Mouse (Mus musculus) megakaryocyte, embryonic 14.5 days (primary cell): ENCODE results near the gene Chchd1. TPM values are rescaled to one million over a fixed set of nuclear protein-coding genes. Genes with fewer than 3 reads are reported as not detected.
A peak's percentile ranks its signal among the peaks of the same experiment; 100 is the strongest.

Experiments
- H3K27me3 ChIP-seq: replicated peaks from 2 replicates; pipeline ENCODE3; 2012; ENCODE audit warnings: inconsistent platforms
- H3K36me3 ChIP-seq: replicated peaks from 2 replicates; pipeline ENCODE3; 2012; ENCODE audit warnings: low read length, inconsistent platforms, mixed read lengths
- H3K4me1 ChIP-seq: 2 replicates; pipeline ENCODE4 v1.6.1; 2012; ENCODE audit warnings: inconsistent platforms
- H3K4me3 ChIP-seq: replicated peaks from 2 replicates; pipeline ENCODE3; 2012; ENCODE audit warnings: moderate library complexity, mild to moderate bottlenecking, inconsistent platforms
- H3K9me3 ChIP-seq: 2 replicates; pipeline ENCODE4 v1.6.1; 2012; ENCODE audit warnings: inconsistent platforms
- FLI1 ChIP-seq: IDR thresholded peaks from 2 replicates; pipeline ENCODE4 v1.6.1; 2012; ENCODE audit warnings: low read length, inconsistent platforms, mixed read lengths
- GATA1 ChIP-seq: IDR thresholded peaks from 3 replicates; pipeline ENCODE4 v1.6.1; 2012; ENCODE audit warnings: mixed read lengths, low read length, inconsistent platforms, borderline replicate concordance
- polyA plus RNA-seq: library from polyadenylated mRNA; stranded (reverse); fragments of >175 nt; gene quantifications from 2 replicates; pipeline ENCODE4 v1.2.3, GENCODE M21; 2012; ENCODE audit warnings: low replicate concordance; ENCODE audit not compliant: insufficient read depth

The Chchd1 gene
- polyA plus RNA-seq, 1 experiment, result 7.2 TPM

DNA sequence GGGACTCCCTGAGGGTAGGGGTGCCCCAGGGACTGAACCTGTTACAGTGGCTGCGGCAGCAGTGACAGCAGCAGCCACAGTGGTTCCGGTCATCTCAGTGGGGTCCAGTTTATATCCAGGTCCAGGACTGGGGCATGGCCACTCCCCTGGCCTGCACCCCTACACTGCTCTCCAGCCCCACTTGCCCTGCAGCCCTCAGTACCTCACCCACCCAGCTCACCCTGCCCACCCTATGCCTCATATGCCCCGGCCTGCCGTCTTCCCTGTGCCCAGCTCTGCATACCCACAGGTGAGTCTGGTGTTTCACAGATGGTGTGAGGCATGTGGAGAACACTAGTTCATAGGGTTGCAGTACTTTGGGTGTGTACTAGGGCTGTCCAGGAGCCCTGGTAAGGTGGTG lies 18.6 kb downstream of the Chchd1 start:
- Histone ChIP-seq H3K4me1 (peaks cover 28% of the 10 kb centered on the region), H3K4me3 (no peak overlapping the region), H3K36me3 (peaks cover 99% of the 10 kb centered on the region), H3K27me3 (no peaks in the 10 kb centered on the region), H3K9me3 (no peaks in the 10 kb centered on the region)
- no peak for TF ChIP-seq FLI1
- no peak for TF ChIP-seq GATA1

DNA sequence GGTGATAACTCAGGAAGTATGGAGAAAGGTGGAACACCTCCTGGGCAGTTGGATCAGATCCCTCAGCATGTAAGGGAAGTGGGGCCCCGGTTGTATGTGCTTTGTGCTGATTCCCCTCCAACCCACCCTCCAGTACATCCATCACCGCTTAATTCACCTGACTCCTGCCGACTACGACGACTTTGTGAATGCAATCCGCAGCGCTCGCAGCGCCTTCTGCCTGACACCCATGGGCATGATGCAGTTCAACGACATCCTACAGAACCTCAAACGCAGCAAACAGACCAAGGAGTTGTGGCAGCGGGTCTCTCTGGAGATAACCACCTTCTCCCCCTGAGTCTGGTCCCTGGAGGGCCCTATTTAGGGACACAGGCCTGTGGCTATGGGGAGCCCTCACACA lies 20.2 kb downstream of the Chchd1 start:
- Histone ChIP-seq H3K27me3 (no peaks in the 10 kb centered on the region), H3K4me3 (no peak overlapping the region), H3K4me1 (peaks cover 28% of the 10 kb centered on the region), H3K9me3 (no peaks in the 10 kb centered on the region), H3K36me3 (peaks cover 97% of the 10 kb centered on the region)
- TF ChIP-seq GATA1 (no peak), FLI1 (no peak)

DNA sequence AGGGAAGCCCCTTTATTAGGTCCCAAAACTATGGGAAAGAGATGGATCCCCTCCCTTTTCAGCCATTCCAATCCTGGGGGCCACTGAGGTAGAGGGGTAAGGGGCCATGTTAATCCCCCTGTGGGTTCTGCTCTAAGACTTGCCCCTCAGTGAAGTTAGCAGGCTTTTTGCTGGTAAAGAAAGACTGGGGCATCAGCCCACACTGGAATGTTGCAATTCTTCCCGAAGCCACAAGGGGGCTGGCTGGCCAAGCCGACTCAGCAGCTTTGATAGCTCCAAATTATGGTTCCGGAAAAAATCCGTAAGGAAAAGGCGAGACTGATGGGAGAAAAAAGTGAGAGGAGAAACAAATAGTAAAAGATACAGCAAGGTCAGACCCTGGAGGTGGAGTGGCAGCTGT lies 21.2 kb downstream of the Chchd1 start:
- TF ChIP-seq FLI1 (no peak), GATA1 (no peak)
- Histone ChIP-seq H3K4me1 (peaks cover 28% of the 10 kb centered on the region), H3K36me3 (peaks cover 97% of the 10 kb centered on the region), H3K4me3 (no peak overlapping the region), H3K9me3 (no peaks in the 10 kb centered on the region), H3K27me3 (no peaks in the 10 kb centered on the region)

DNA sequence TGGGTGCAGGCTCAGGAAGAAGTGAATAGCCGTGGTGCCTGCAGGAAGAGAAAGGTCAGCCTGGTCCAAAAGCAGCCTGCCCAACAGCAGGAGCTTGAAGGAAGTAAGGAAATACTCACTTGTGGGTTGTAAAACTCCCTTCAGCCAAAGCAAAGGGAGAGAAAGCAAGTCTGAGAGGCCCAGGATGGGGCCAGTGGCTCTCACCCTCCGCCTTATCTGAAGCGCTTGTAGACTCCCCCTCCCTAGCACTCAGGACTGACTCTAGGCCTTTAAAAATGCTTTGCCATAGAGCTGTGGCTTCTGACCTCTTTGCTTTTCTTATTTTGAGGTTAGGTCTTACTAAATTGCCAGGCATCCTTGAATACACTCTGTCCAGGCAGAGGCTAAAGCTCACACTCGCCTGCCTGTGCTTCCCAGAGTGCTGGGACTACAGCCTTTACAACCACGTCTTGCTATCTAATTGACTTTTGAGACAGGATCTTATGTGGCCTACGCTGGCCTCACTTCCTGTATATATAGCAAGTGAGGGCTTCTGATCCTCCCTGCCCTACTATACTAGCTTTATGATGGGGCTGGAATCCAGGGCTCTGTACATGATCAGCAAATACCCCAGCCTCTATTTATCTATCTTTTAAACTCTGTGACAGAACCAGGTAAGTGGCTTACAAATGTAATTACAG lies 23.0 kb downstream of the Chchd1 start:
- no peaks in the 10 kb centered on the region for H3K9me3 ChIP-seq
- TF ChIP-seq FLI1 (no peak), GATA1 (no peak)
- peaks cover 97% of the 10 kb centered on the region for H3K36me3 ChIP-seq
- H3K4me3 ChIP-seq, result peak overlapping the region; percentile 40
- no peaks in the 10 kb centered on the region for H3K27me3 ChIP-seq
- H3K4me1 ChIP-seq, result peaks cover 36% of the 10 kb centered on the region

DNA sequence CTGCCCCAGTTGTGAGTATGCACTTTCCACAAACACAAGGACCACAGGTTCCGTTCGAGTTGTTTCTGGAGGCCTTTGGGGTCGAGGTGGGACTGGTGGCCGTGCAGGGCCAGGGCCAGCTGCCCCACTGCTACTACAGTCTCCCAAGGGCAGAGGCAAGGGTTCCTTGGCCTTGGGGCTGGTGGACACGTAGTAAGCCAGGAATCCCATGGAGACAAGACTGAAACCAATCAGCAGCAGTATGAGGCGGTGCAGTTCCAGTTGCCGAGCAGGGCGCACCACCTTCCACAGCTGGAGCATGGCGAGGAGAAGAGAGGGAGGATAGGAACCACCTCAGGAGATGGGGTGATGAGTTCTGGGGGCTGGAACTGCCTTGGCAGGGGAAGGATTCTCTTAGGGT lies 27.1 kb downstream of the Chchd1 start:
- Histone ChIP-seq H3K4me3 (no peak overlapping the region), H3K36me3 (peaks cover 76% of the 10 kb centered on the region), H3K27me3 (no peaks in the 10 kb centered on the region), H3K4me1 (peaks cover 46% of the 10 kb centered on the region), H3K9me3 (no peaks in the 10 kb centered on the region)
- TF ChIP-seq GATA1 (no peak), FLI1 (no peak)

DNA sequence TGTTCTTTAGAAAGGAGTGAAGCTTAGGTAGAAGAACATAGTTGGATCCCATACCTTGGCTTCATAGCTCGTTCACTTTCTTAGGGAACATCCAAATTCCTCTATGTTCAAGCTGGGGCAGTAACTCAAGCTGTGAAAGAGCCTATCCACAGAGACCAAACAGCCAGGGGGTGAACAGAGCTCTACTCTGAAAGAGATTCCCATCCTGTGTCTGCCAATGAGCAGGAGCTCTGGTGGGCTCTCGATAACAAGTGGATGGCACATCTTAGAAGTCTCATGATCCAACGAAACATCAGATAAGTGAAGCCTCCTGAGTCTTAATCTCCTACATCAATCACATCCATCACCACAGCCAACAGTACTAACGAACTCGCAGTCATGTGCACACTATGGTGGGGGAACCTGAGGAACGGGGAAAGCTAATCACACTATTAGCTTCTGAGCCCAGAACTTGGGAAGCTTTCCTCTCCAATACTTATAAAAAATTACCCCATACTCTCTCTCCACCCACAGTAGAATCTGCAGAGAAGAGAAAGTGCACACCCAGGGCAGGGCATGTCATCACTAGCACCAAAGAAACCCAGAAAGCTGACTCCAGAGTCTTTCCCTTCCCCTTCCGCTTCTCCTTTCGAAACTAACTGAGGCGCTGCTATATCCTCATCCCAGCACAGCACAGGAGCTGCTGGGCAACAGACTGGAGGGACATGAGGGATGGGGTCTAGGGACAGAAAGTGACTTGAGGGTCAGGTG lies 28.2 kb downstream of the Chchd1 start:
- H3K4me3 ChIP-seq, result no peak overlapping the region
- no peaks in the 10 kb centered on the region for H3K9me3 ChIP-seq
- H3K36me3 ChIP-seq, result peaks cover 74% of the 10 kb centered on the region
- no peaks in the 10 kb centered on the region for H3K27me3 ChIP-seq
- peaks cover 46% of the 10 kb centered on the region for H3K4me1 ChIP-seq
- TF ChIP-seq GATA1, result no peak
- TF ChIP-seq FLI1, result no peak

DNA sequence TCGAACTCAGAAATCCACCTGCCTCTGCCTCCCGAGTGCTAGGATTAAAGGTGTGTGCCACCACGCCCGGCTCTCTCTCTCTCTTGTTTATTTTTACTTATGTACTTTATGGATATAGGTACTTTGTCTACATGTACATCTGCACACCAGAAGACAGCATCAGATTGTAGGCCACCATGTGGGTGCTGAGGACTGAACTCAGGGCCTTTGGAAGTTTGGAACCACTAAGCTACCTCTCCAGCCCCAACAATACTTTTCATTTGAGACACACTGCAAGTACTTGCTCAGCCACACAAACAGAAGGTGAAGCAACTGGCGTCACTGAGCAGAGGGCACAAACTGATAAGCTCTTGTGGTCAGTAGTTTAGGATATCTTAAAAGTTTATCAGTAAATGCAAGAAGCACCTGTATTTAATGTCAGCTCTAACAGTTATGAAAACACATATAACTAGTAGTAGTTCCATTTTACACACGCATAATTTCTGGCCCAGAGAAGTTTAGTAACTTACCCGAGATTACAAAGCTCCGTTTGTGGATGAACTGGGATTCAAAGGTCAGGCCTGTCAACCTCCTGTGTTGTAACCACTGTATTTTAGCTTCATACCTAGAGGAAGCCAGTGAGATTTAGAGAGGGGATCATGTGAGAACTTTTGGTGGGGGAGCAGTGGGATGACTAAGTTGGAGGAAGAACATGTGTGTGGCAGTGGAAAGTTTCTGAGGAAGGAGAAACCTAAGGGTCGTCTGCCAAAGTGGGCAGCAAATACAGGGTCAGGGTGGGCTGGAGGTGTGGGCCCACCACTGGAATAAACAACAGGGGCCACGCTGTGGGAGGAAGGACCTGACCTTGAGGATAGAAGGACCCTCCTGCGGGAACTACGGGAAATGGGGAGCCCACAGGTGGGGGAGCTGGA lies 30.5 kb downstream of the Chchd1 start:
- H3K36me3 ChIP-seq, result peaks cover 76% of the 10 kb centered on the region
- peaks cover 52% of the 10 kb centered on the region for H3K4me1 ChIP-seq

DNA sequence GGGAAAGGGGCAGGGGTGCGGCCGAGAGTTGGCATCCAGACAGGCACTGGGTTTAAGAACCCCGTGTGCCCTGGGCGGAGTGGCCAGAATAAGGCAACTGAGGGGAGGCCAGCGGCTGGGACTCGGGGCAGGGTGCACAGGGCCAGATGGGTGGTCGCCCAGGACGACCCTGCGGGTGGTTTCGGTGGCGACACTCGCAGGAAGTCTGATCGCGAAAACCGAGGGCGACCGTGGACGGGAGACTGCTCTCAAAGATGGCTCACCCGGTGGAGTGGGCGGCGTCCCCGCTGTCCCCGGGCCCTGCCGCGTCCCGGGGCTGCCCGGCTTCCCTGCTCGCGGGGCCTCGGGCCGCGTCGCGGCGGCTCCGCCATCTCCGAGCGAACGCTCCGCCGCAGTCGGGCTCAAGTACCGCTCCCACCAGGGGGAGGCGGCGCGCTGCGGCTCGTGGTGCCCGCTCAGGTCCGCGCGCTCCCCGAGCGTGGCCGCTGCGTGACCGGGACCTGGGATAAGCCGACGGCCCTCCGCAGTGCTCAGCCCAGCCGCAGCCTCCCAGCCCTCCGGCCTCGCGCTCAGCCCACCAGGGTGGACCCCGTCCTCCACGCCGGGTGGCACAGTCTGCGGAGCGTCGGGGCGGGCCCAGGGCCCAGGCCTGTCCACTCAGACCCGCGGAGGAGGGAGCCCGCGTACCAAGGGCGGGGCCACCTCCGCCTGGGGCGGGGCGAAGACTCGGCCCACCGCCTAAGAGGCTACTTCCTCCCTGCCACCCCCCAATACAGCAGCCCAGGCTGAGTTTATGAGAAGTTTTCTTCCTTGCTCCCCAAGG lies 31.4 kb downstream of the Chchd1 start, which contains the start of gene Ndst2:
Ndst2 (minus strand) TSS at position 611 of the 823 bp plus-strand sequence.
- peaks cover 76% of the 10 kb centered on the region for H3K36me3 ChIP-seq
- TF ChIP-seq FLI1, result no peak
- TF ChIP-seq GATA1, result no peak
- H3K9me3 ChIP-seq, result no peaks in the 10 kb centered on the region
- H3K27me3 ChIP-seq, result no peaks in the 10 kb centered on the region
- peak within 1 kb of the TSS; percentile 98 for H3K4me3 ChIP-seq
- peaks cover 52% of the 10 kb centered on the region for H3K4me1 ChIP-seq

More for the DNA sequence above, 30.5 kb downstream of the Chchd1 start:
- Histone ChIP-seq H3K4me3 (peak overlapping the region; percentile 98), H3K27me3 (no peaks in the 10 kb centered on the region), H3K9me3 (no peaks in the 10 kb centered on the region)
- no peak for TF ChIP-seq FLI1
- TF ChIP-seq GATA1, result no peak; the same call in 2 of the 3 replicates

DNA sequence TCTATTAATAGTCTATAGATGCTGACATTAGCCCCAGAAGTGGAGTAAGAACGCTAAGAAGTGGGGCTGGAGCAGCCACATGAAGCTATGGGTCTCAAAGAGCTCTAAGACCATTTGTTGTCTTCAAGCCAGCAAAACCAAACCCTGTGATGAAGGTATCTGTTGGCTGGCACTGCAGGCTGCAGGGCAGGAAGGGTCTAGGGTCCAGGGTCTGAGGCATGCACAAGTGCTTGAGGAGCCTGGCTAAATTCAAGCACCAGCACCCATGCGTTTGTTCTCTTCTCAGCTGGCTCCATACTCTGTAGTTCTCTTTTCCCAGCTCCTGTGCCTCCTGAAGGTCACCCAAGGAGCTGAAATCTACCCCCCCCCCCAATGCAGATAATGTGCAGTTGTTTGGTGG lies 32.2 kb downstream of the Chchd1 start:
- TF ChIP-seq GATA1 (no peak), FLI1 (no peak)
- Histone ChIP-seq H3K4me3 (peak overlapping the region; percentile 98), H3K9me3 (no peaks in the 10 kb centered on the region), H3K27me3 (no peaks in the 10 kb centered on the region), H3K36me3 (peaks cover 76% of the 10 kb centered on the region), H3K4me1 (peaks cover 45% of the 10 kb centered on the region)
